Mouse (Mus musculus) spleen, adult 2 months (tissue): ENCODE results near the gene Acvr1b. TPM values are rescaled to one million over a fixed set of nuclear protein-coding genes. Genes with fewer than 3 reads are reported as not detected.

Experiments
- DNase-seq, 2 experiments: peaks; one replicate each; pipeline versions ENCODE4 v3.0.0 to v3.0.0-alpha.2; 2012 to 2021; ENCODE audit warnings: low spot score in 2 of 2, low read depth in 1 of 2
- H3K27ac ChIP-seq: fragments of 200-500 bp; 2 replicates; pipeline ENCODE4 v1.5.1; 2012; ENCODE audit warnings: low read length, inconsistent platforms; ENCODE audit not compliant: insufficient read depth
- H3K27me3 ChIP-seq: fragments of 200-500 bp; 2 replicates; pipeline ENCODE4 v1.6.1; 2012; ENCODE audit warnings: mild to moderate bottlenecking, moderate library complexity, low read length, inconsistent platforms; ENCODE audit not compliant: control insufficient read depth, insufficient read depth
- H3K36me3 ChIP-seq: fragments of 200-500 bp; 2 replicates; pipeline ENCODE4 v1.6.1; 2012; ENCODE audit warnings: mild to moderate bottlenecking, low read length, inconsistent platforms; ENCODE audit not compliant: control insufficient read depth, insufficient read depth
- H3K4me1 ChIP-seq: fragments of 200-500 bp; 2 replicates; pipeline ENCODE4 v1.6.1; 2011; ENCODE audit warnings: inconsistent platforms; ENCODE audit not compliant: control insufficient read depth, insufficient read depth, insufficient read length
- H3K4me3 ChIP-seq: fragments of 200-500 bp; 2 replicates; pipeline ENCODE4 v1.5.1; 2011; ENCODE audit warnings: mild to moderate bottlenecking, inconsistent platforms; ENCODE audit not compliant: insufficient read depth, insufficient read length; ENCODE audit errors: extremely low read depth
- CTCF ChIP-seq: fragments of 200-500 bp; IDR thresholded peaks from 2 replicates; pipeline ENCODE4 v1.5.1; 2011; ENCODE audit warnings: mild to moderate bottlenecking, inconsistent platforms; ENCODE audit not compliant: insufficient read depth, insufficient read length, insufficient replicate concordance; ENCODE audit errors: extremely low read depth
- POLR2A ChIP-seq: fragments of 200-500 bp; IDR thresholded peaks from 2 replicates; pipeline ENCODE4 v1.6.1; 2011; ENCODE audit warnings: low read depth, low read length, inconsistent platforms
- WGBS: fragments of 180-500 bp; shearing (Covaris S2); methylation state at CpG from one replicate; pipeline ENCODE4 v1.1.7; 2018; 5-methylcytosine and 5-hydroxymethylcytosine counted together
- polyA plus RNA-seq: library from polyadenylated mRNA; depleted of rRNA; stranded (reverse); fragments of >200 nt; gene quantifications from 2 replicates; pipeline ENCODE4 v1.2.3, GENCODE M21; 2012

The Acvr1b gene
- polyA plus RNA-seq, 1 experiment = 17.9 TPM

- Histone ChIP-seq H3K27ac (0 out of 2 replicates have a peak overlapping the region, but pooled peaks have one; percentile 38), H3K4me1 (peaks cover 2% of the 10 kb centered on the region; the same call in 1 of the 2 replicates)
- TF ChIP-seq CTCF = no peak
- TF ChIP-seq POLR2A = no peak
Observed at GRCm38 (mm10) chr15:101174294-101175130, 645 bp downstream of the Acvr1b start.

GRCm38 (mm10) chr15:101175131-101175460 is 1.2 kb downstream of the Acvr1b start:
- TF ChIP-seq CTCF = no peak
- no peak for TF ChIP-seq POLR2A
- Histone ChIP-seq H3K4me3 (peak overlapping the region; percentile 64; the same call in 1 of the 2 replicates), H3K36me3 (no peaks in the 10 kb centered on the region), H3K4me1 (peaks cover 4% of the 10 kb centered on the region; the same call in 1 of the 2 replicates), H3K27me3 (no peaks in the 10 kb centered on the region), H3K27ac (no peak overlapping the region)
- no peak for DNase-seq
- 31% methylated on average over 5 of the region's 5 CpGs for WGBS

More at GRCm38 (mm10) chr15:101174294-101175130, 645 bp downstream of the Acvr1b start:
- 4% methylated on average over 40 of the region's 46 CpGs for WGBS
- Histone ChIP-seq H3K36me3 (no peaks in the 10 kb centered on the region), H3K27me3 (no peaks in the 10 kb centered on the region), H3K4me3 (peak overlapping the region; percentile 64)
- DNase-seq = no peak

GRCm38 (mm10) chr15:101175613-101176283 is 1.9 kb downstream of the Acvr1b start:
- TF ChIP-seq POLR2A = no peak
- no peak for TF ChIP-seq CTCF
- DNase-seq = no peak
- Histone ChIP-seq H3K27ac (no peak overlapping the region), H3K4me1 (peaks cover 5% of the 10 kb centered on the region; the same call in 1 of the 2 replicates), H3K27me3 (no peaks in the 10 kb centered on the region), H3K36me3 (no peaks in the 10 kb centered on the region), H3K4me3 (no peak overlapping the region; the same call in 1 of the 2 replicates)
- 41% methylated on average over 17 of the region's 17 CpGs for WGBS

- Histone ChIP-seq H3K4me3 (no peak overlapping the region), H3K27me3 (no peaks in the 10 kb centered on the region), H3K4me1 (peaks cover 5% of the 10 kb centered on the region; the same call in 1 of the 2 replicates), H3K27ac (no peak overlapping the region), H3K36me3 (no peaks in the 10 kb centered on the region)
- no peak for TF ChIP-seq CTCF
- TF ChIP-seq POLR2A = no peak
- 67% methylated on average over 3 of the region's 3 CpGs for WGBS
- no peak for DNase-seq
Observed at GRCm38 (mm10) chr15:101176284-101176680, 2.4 kb downstream of the Acvr1b start.

- TF ChIP-seq CTCF (no peak), POLR2A (no peak)
- H3K36me3 ChIP-seq = no peaks in the 10 kb centered on the region
- H3K27ac ChIP-seq = no peak overlapping the region
- H3K4me1 ChIP-seq = peaks cover 8% of the 10 kb centered on the region; the same call in 1 of the 2 replicates
- no peak overlapping the region for H3K4me3 ChIP-seq
- WGBS = 60% methylated on average over 8 of the region's 8 CpGs
- H3K27me3 ChIP-seq = no peaks in the 10 kb centered on the region
- no peak for DNase-seq
Observed at GRCm38 (mm10) chr15:101176795-101177691, 3.2 kb downstream of the Acvr1b start.
